Mouse (Mus musculus) midbrain, embryonic 14.5 days (tissue): Measurements from ENCODE around the gene Zc3h18. TPM values are rescaled to one million over a fixed set of nuclear protein-coding genes. Genes with fewer than 3 reads are reported as not detected.

Experiments used
- ATAC-seq: fragments of 200-750 bp; cut with Nextera tagmentation; 2 replicates; pipeline ENCODE4 v1.8.0; 2017; ENCODE audit warnings: moderate number of reproducible peaks, moderate library complexity; ENCODE audit not compliant: low FRiP score, low TSS enrichment
- DNase-seq: peaks from one replicate; pipeline ENCODE4 v3.0.0-alpha.2; 2015
- H3K27ac ChIP-seq: fragments of 300-500 bp; sonication (generic); replicated peaks from 2 replicates; pipeline ENCODE4 v1.5.1; 2014; ENCODE audit warnings: mild to moderate bottlenecking, low read depth, low read length, moderate library complexity
- H3K27me3 ChIP-seq: fragments of 300-500 bp; sonication (generic); 2 replicates; pipeline ENCODE4 v1.6.1; 2014; ENCODE audit warnings: low read length, control low read depth, mixed read lengths; ENCODE audit not compliant: control insufficient read depth, insufficient read depth
- H3K36me3 ChIP-seq: fragments of 300-500 bp; sonication (generic); 2 replicates; pipeline ENCODE4 v1.6.1; 2014; ENCODE audit warnings: low read length, control low read depth; ENCODE audit not compliant: control insufficient read depth, insufficient read depth
- H3K4me1 ChIP-seq: fragments of 300-500 bp; sonication (generic); 2 replicates; pipeline ENCODE4 v1.6.1; 2014; ENCODE audit warnings: mild to moderate bottlenecking, antibody characterized with exemption, low read length, control low read depth; ENCODE audit not compliant: control insufficient read depth, insufficient read depth
- H3K4me2 ChIP-seq: fragments of 300-500 bp; sonication (generic); 2 replicates; pipeline ENCODE4 v1.6.1; 2014; ENCODE audit warnings: mild to moderate bottlenecking, low read length, moderate library complexity
- H3K4me3 ChIP-seq: fragments of 300-500 bp; sonication (generic); replicated peaks from 2 replicates; pipeline ENCODE4 v1.5.1; 2014; ENCODE audit warnings: low read depth, low read length
- H3K9ac ChIP-seq: fragments of 300-500 bp; sonication (generic); replicated peaks from 2 replicates; pipeline ENCODE4 v1.6.1; 2014; ENCODE audit warnings: mild to moderate bottlenecking, low read length, moderate library complexity
- H3K9me3 ChIP-seq: fragments of 300-500 bp; sonication (generic); 2 replicates; pipeline ENCODE4 v1.6.1; 2016; ENCODE audit warnings: low read length, control low read depth, mixed read lengths; ENCODE audit not compliant: control insufficient read depth
- WGBS: fragments of 180-500 bp; shearing (Covaris S2); extraction: QIAGEN DNeasy Blood & Tissue Kit; methylation state at CpG from one replicate; pipeline ENCODE4 v1.1.7; 2014; 5-methylcytosine and 5-hydroxymethylcytosine counted together
- polyA plus RNA-seq: library from polyadenylated mRNA; unstranded; fragments of >200 nt; fragmentation: Nextera tagmentation; extraction: Ambion mirVana; gene quantifications from 2 replicates; pipeline ENCODE4 v1.2.1, GENCODE M21; 2014

The Zc3h18 gene
- polyA plus RNA-seq, 1 experiment from 2014 or later = 27.9 TPM

DNA sequence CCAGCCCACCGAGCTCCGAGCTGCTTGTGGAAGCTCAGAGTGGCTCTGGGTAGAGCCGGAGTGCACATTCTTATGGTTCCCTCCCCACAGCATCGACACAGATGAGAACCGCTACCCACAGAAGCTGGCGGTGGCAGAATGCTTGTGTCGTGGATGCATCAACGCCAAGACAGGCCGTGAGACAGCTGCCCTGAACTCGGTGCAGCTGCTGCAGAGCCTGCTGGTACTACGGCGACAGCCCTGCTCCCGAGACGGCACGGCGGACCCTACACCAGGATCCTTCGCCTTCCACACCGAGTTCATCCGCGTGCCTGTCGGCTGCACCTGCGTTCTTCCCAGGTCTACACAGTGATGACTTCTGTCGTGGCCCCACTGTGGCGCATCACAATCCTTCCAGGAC lies 46.8 kb downstream of the Zc3h18 start:
- Histone ChIP-seq H3K9ac (no peak overlapping the region), H3K4me3 (no peak overlapping the region), H3K4me1 (no peaks in the 10 kb centered on the region), H3K36me3 (peaks cover 10% of the 10 kb centered on the region), H3K9me3 (no peaks in the 10 kb centered on the region), H3K27me3 (no peaks in the 10 kb centered on the region), H3K27ac (no peak overlapping the region), H3K4me2 (no peak overlapping the region)
- ATAC-seq = no peak
- WGBS = 85% methylated on average over 24 of the region's 24 CpGs
- DNase-seq = no peak

DNA sequence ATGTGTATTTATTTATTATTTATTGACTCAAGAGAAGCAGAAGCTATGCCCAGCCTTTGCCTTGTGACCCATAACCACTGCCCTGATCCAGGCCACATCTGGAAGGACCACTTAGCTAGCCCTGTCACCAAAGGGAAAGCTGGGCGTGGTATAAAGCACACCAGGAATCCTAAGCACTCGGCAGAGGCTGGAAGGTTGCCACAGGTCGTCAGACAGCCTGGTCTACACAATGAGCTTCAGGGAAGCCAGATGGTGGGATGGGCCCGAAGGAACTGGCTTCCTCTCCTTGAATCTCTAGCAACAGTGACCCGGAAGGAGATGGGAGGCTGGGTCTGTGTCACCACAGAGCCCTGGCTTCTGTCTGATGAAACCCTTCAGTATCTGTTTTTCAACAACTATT lies 47.2 kb downstream of the Zc3h18 start:
- Histone ChIP-seq H3K9me3 (no peaks in the 10 kb centered on the region), H3K27me3 (no peaks in the 10 kb centered on the region), H3K9ac (no peak overlapping the region), H3K4me3 (no peak overlapping the region), H3K36me3 (peaks cover 6% of the 10 kb centered on the region), H3K27ac (no peak overlapping the region), H3K4me1 (no peaks in the 10 kb centered on the region), H3K4me2 (no peak overlapping the region)
- no peak for DNase-seq
- WGBS = 61% methylated on average over 5 of the region's 5 CpGs
- ATAC-seq = no peak

DNA sequence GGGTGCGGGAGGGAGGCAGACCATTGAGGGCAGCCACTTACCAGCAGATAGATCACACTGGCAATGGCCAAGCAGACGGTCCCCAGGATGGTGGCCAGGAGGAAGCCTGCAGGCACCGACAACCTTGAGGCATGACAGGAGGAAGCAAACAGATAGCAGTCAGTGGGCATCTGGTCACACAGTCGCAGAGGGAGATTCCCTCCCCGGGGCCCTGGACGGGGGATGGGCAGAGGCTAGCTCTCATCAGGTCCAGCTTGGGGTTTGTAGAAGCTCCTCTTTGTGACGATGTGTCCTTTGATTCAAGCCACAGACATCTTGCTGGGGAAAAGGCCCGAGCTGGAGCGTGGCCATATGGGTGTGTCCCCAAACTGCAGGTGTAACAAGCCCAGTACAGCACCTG lies 49.7 kb downstream of the Zc3h18 start:
- Histone ChIP-seq H3K9ac (no peak overlapping the region), H3K4me3 (no peak overlapping the region), H3K4me1 (no peaks in the 10 kb centered on the region), H3K9me3 (no peaks in the 10 kb centered on the region), H3K36me3 (no peaks in the 10 kb centered on the region), H3K27me3 (no peaks in the 10 kb centered on the region), H3K27ac (no peak overlapping the region), H3K4me2 (no peak overlapping the region)
- 82% methylated on average over 9 of the region's 9 CpGs for WGBS
- ATAC-seq (no peak), DNase-seq (no peak)

DNA sequence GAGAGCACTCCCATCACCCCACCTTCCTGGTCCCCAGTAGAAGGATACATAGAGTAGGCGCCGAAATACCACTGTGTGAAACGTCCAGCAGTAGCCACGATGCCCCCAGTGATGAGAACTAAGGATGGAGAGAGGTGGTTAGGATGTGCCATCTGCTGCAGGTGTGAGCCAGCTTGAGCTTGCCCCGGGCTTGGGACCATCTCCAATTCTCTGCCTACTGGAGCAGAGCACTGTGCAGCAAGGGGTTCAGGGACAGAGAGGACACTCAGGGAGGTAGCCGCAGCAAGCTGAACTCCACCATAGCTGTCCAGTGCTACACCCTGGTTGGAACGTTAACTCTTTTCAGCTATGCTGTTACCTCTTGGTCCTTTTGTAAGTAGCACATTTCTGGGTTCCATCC lies 51.2 kb downstream of the Zc3h18 start:
- ATAC-seq = no peak

GRCm38 (mm10) chr8:122428163-122428562 lies 51.8 kb downstream of the Zc3h18 start:
- WGBS = 89% methylated on average over 9 of the region's 9 CpGs
- Histone ChIP-seq H3K4me3 (no peak overlapping the region), H3K36me3 (0 out of 2 replicates have a peak, but pooled peaks cover under 1% of the 10 kb centered on the region), H3K9me3 (no peaks in the 10 kb centered on the region), H3K9ac (no peak overlapping the region), H3K27ac (no peak overlapping the region), H3K4me2 (no peak overlapping the region), H3K4me1 (peaks cover 10% of the 10 kb centered on the region), H3K27me3 (no peaks in the 10 kb centered on the region)
- DNase-seq (no peak), ATAC-seq (no peak)

More for the DNA sequence above, 51.2 kb downstream of the Zc3h18 start:
- Histone ChIP-seq H3K9ac (no peak overlapping the region), H3K9me3 (no peaks in the 10 kb centered on the region), H3K4me2 (no peak overlapping the region), H3K36me3 (no peaks in the 10 kb centered on the region), H3K4me1 (peaks cover 7% of the 10 kb centered on the region), H3K27ac (no peak overlapping the region), H3K27me3 (no peaks in the 10 kb centered on the region), H3K4me3 (no peak overlapping the region)
- no peak for DNase-seq
- 90% methylated on average over 7 of the region's 7 CpGs for WGBS

DNA sequence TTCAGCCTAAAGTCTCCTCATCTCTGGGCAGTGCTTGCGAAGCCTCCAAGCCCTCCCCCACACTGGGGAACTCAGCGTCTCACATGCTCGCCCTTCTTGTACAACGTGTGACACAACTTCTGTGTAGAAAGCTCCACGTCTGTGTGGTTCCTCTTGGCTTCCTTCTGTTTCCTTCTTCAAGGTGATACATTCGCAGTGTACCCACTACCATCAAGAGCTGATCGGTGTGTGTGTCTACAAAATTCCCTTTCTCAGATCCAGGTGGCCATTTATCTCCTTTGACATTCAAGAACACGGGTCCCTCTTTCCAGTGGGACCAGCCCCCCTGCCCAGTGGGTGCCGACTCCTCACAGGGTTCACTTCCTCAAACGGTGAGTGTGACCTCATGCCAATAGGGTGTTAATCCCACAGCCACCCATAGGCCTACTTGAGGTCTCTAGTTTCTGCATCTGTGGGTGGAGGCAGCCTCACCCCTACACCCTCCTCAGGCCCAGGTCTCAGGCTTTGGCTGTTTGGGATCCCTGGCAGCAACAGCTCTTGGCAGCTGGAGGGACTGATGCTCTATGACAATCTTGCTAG lies 53.7 kb downstream of the Zc3h18 start:
- no peak overlapping the region for H3K27ac ChIP-seq
- 85% methylated on average over 10 of the region's 10 CpGs for WGBS
- H3K4me3 ChIP-seq = no peak overlapping the region
- no peaks in the 10 kb centered on the region for H3K27me3 ChIP-seq
- H3K9ac ChIP-seq = no peak overlapping the region
- H3K36me3 ChIP-seq = peaks cover 19% of the 10 kb centered on the region
- H3K4me2 ChIP-seq = no peak overlapping the region
- no peaks in the 10 kb centered on the region for H3K9me3 ChIP-seq
- ATAC-seq = no peak
- no peak for DNase-seq
- peaks cover 10% of the 10 kb centered on the region for H3K4me1 ChIP-seq

DNA sequence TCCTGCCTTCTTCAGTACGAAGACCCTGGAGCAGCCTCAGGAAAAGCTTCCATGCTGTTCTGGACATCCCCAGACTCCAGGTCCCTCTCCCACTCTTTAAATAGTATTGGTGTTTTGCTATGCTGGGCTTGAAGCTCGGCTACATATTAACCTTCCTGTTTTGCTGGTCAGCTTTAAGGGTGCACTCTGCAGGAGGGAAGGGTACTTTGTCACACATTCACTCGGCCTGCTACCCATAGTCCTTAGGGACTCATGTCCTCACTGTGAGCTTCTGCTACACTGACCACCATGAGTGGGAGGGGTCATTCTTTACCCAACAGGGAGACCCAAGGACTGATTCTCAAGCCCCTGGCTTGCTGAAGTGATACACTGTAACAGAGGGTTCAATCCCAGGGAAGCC lies 54.2 kb downstream of the Zc3h18 start:
- H3K4me1 ChIP-seq = peaks cover 10% of the 10 kb centered on the region
- H3K4me2 ChIP-seq = no peak overlapping the region
- 83% methylated on average over 3 of the region's 3 CpGs for WGBS
- no peaks in the 10 kb centered on the region for H3K9me3 ChIP-seq
- H3K27ac ChIP-seq = no peak overlapping the region
- DNase-seq (no peak), ATAC-seq (no peak)
- H3K36me3 ChIP-seq = peaks cover 24% of the 10 kb centered on the region
- H3K27me3 ChIP-seq = no peaks in the 10 kb centered on the region
- no peak overlapping the region for H3K4me3 ChIP-seq
- H3K9ac ChIP-seq = no peak overlapping the region

DNA sequence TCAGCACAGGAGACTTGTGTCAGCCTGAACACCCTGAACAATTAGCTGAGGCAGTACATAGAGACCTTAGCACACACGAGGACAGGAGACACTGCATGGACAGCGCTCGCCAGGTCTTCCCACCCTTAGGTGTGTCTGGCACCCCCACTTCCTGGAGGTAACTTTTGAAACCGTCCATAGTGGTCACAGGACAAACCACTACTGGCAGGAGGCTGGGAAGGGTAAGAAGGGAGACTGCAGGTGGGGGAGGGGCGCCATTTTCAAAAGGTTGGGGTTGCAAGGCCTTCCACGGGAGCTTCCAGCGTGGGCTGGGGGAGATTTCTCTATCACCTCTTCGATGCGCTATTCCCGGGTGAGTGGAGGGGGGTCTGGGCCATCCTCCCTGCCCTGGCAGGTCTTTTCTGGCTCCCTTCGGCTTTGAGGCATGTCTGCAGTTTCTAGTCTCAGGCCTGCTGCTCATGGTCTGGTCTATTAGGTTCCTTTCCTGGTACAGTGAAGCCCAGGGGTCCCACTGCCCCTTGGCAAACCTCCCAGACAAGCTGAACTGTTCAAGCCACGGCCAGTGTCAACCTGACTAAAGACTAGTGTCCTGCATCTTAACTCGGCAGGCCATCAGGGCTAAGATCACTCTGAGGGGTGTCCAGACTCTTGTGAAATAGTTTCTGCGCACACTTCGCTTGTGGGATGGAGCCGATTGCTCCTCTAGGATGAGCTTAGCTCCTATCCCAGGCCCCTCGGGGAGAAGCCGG lies 55.5 kb downstream of the Zc3h18 start:
- Histone ChIP-seq H3K27me3 (no peaks in the 10 kb centered on the region), H3K4me1 (peaks cover 10% of the 10 kb centered on the region), H3K4me3 (peak overlapping the region; percentile 27), H3K4me2 (peak overlapping the region; percentile 56), H3K9ac (peak overlapping the region; percentile 42; the same call in 1 of the 2 replicates), H3K9me3 (no peaks in the 10 kb centered on the region), H3K27ac (no peak overlapping the region), H3K36me3 (peaks cover 33% of the 10 kb centered on the region)
- DNase-seq (peak; percentile 17), ATAC-seq (no peak)
- WGBS = 36% methylated on average over 18 of the region's 18 CpGs
